Mouse (Mus musculus) embryonic facial prominence, embryonic 15.5 days (tissue): Measurements from ENCODE around the gene Sertad3. TPM values are rescaled to one million over a fixed set of nuclear protein-coding genes. Genes with fewer than 3 reads are reported as not detected.
"Not testable (repeated sequence)": the region's sequence is repeated elsewhere in the genome, so short reads cannot be mapped to it uniquely, and the experiment has no call there.

Experiments used
- ATAC-seq: fragments of 200-750 bp; cut with Nextera tagmentation; 2 replicates; pipeline ENCODE4 v1.8.0; 2017; ENCODE audit warnings: low read depth, moderate TSS enrichment; ENCODE audit not compliant: insufficient number of reproducible peaks, low FRiP score, low TSS enrichment
- H3K27ac ChIP-seq: fragments of 300-500 bp; sonication (generic); replicated peaks from 2 replicates; pipeline ENCODE4 v1.5.1; 2015; ENCODE audit warnings: mild to moderate bottlenecking, inconsistent platforms
- H3K27me3 ChIP-seq: fragments of 300-500 bp; sonication (generic); 2 replicates; pipeline ENCODE4 v1.6.1; 2015; ENCODE audit warnings: inconsistent platforms
- H3K36me3 ChIP-seq: fragments of 300-500 bp; sonication (generic); 2 replicates; pipeline ENCODE4 v1.6.1; 2015; ENCODE audit warnings: mild to moderate bottlenecking, inconsistent platforms
- H3K4me1 ChIP-seq: fragments of 300-500 bp; sonication (generic); 2 replicates; pipeline ENCODE4 v1.6.1; 2015; ENCODE audit warnings: inconsistent platforms
- H3K4me2 ChIP-seq: fragments of 300-500 bp; sonication (generic); replicated peaks from 2 replicates; pipeline ENCODE4 v1.6.1; 2015; ENCODE audit warnings: mild to moderate bottlenecking, inconsistent platforms
- H3K4me3 ChIP-seq: fragments of 300-500 bp; sonication (generic); replicated peaks from 2 replicates; pipeline ENCODE4 v1.5.1; 2015; ENCODE audit warnings: mild to moderate bottlenecking, inconsistent platforms
- H3K9ac ChIP-seq: fragments of 300-500 bp; sonication (generic); 2 replicates; pipeline ENCODE4 v1.6.1; 2015; ENCODE audit warnings: inconsistent platforms
- H3K9me3 ChIP-seq: fragments of 300-500 bp; sonication (generic); replicated peaks from 2 replicates; pipeline ENCODE4 v1.6.1; 2016; ENCODE audit warnings: inconsistent platforms
- WGBS: fragments of 180-500 bp; shearing (Covaris S2); methylation state at CpG from one replicate; pipeline ENCODE4 v1.1.7; 2015; 5-methylcytosine and 5-hydroxymethylcytosine counted together
- polyA plus RNA-seq: library from polyadenylated mRNA; unstranded; fragments of >200 nt; fragmentation: Nextera tagmentation; extraction: Ambion mirVana; gene quantifications from 2 replicates; pipeline ENCODE4 v1.2.1, GENCODE M21; 2015

Gene Sertad3
- polyA plus RNA-seq, 1 experiment from 2014 or later = 36.4 TPM

- H3K9me3 ChIP-seq = no peaks in the 10 kb centered on the region
- H3K4me1 ChIP-seq = peaks cover 40% of the 10 kb centered on the region
- H3K4me3 ChIP-seq = no peak overlapping the region
- peaks cover 10% of the 10 kb centered on the region; the same call in 1 of the 2 replicates for H3K36me3 ChIP-seq
- no peak for ATAC-seq
- H3K9ac ChIP-seq = no peak overlapping the region
- no peak overlapping the region for H3K4me2 ChIP-seq
- H3K27me3 ChIP-seq = no peaks in the 10 kb centered on the region
- H3K27ac ChIP-seq = no peak overlapping the region
- 63% methylated on average over 3 of the region's 3 CpGs for WGBS
These were observed 19.5 kb downstream of the Sertad3 start for GRCm38 (mm10) chr7:27493022-27493421.

DNA sequence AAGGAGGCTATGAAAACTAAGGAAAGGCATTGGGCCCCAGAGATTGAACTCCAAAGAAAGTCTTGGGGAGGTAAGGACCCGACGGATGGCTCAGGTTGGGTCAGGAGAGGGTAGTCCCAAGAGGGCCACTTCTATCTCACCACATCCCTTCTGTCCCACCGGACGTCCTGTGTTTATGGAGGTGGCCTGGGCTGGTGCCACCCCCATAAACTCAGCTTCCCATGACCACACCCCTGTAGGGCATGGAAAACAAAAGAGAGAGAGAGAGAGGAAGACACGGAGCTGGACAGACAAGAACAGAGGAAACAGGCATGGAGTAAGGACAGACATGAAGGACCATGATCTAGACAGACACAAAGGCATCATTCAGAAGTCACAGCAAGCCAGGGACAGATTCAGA, 19.9 kb downstream of the Sertad3 start:
- WGBS = 84% methylated on average over 5 of the region's 5 CpGs
- H3K27ac ChIP-seq = no peak overlapping the region
- H3K4me1 ChIP-seq = peaks cover 35% of the 10 kb centered on the region
- no peak overlapping the region for H3K9ac ChIP-seq
- no peak for ATAC-seq
- H3K4me2 ChIP-seq = no peak overlapping the region
- no peaks in the 10 kb centered on the region for H3K9me3 ChIP-seq
- H3K36me3 ChIP-seq = peaks cover 10% of the 10 kb centered on the region; the same call in 1 of the 2 replicates
- H3K4me3 ChIP-seq = no peak overlapping the region
- H3K27me3 ChIP-seq = no peaks in the 10 kb centered on the region

GRCm38 (mm10) chr7:27494659-27495367, 21.2 kb downstream of the Sertad3 start:
- H3K4me2 ChIP-seq, H3K9ac ChIP-seq, ATAC-seq, H3K9me3 ChIP-seq, H3K4me3 ChIP-seq, H3K36me3 ChIP-seq, H3K27ac ChIP-seq, H3K27me3 ChIP-seq: not testable (repeated sequence)
- WGBS = 81% methylated on average over 9 of the region's 9 CpGs
- H3K4me1 ChIP-seq = peaks cover 25% of the 10 kb centered on the region

GRCm38 (mm10) chr7:27499036-27499435, 25.5 kb downstream of the Sertad3 start, which contains the start of gene Prx:
Gene Prx (plus strand): TSS chr7:27499324.
- Histone ChIP-seq H3K27ac (no peak within 1 kb of the TSS), H3K4me1 (peaks cover 8% of the 10 kb centered on the region), H3K4me2 (no peak within 1 kb of the TSS), H3K9ac (no peak within 1 kb of the TSS), H3K27me3 (no peaks in the 10 kb centered on the region), H3K4me3 (no peak within 1 kb of the TSS), H3K36me3 (no peaks in the 10 kb centered on the region), H3K9me3 (no peaks in the 10 kb centered on the region)
- no peak for ATAC-seq
- 30% methylated on average over 3 of the region's 3 CpGs for WGBS

DNA sequence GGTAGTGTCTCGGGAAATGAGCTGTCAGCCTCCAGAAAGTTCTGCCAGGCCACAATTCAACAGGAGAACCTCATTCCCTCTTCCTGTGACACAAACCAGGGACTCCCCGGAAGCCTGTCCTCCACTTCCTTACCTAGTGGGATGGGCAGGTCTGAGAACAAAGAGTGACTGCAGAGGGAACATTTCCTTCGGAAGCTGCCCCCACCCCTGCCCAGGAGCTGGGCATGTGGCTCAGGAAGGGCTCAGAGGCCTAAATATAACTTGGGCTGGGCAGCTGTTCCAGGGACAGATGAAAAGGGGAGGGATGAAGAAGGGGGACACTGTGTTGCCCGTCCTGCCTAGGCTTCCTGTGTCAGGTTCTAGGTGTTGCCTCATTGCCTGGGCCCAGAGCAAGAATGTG, 28.1 kb downstream of the Sertad3 start:
- H3K4me1 ChIP-seq = peaks cover 14% of the 10 kb centered on the region
- H3K9me3 ChIP-seq = no peaks in the 10 kb centered on the region
- peak overlapping the region; percentile 44; the same call in 1 of the 2 replicates for H3K27ac ChIP-seq
- no peak for ATAC-seq
- no peaks in the 10 kb centered on the region for H3K27me3 ChIP-seq
- no peak overlapping the region for H3K9ac ChIP-seq
- 57% methylated on average over 4 of the region's 4 CpGs for WGBS
- no peak overlapping the region for H3K4me3 ChIP-seq
- H3K36me3 ChIP-seq = no peaks in the 10 kb centered on the region
- H3K4me2 ChIP-seq = no peak overlapping the region

DNA sequence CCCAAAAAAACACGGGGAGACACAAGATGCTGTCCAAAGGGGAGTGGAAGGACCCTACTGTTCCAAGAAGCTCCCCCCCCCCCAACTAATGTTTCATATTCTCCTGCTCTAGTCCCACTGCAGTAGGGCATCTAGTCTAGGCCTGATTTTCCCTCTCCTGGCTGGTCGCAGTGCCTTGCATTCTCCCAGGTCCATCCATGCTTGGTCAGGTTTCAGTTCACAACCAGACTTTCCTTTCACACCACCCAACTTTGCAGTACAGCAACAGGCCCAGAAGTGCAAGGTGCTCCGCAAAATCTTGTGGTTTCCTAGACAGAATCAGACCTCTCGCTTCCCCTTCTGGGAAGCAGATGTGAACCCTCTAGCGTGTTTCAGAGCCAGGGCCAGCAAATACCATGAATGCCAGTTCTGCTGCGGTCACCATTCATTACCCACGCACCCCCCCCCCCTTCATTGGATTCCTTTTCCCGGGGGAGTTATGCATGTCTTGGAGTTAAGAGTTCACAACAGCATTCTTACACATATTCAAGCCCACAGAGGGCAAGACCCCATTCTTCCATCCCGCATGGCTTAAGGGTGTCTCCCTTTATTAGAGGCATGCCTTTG, 33.3 kb downstream of the Sertad3 start:
- Histone ChIP-seq H3K4me1 (peaks cover 16% of the 10 kb centered on the region), H3K27ac (peak overlapping the region; percentile 100), H3K9ac (0 out of 2 replicates have a peak overlapping the region, but pooled peaks have one; percentile 60), H3K9me3 (no peaks in the 10 kb centered on the region), H3K4me2 (peak overlapping the region; percentile 81), H3K27me3 (no peaks in the 10 kb centered on the region), H3K36me3 (no peaks in the 10 kb centered on the region), H3K4me3 (peak overlapping the region; percentile 66)
- ATAC-seq = no peak
- 17% methylated on average over 9 of the region's 9 CpGs for WGBS

GRCm38 (mm10) chr7:27507711-27508647, 34.4 kb downstream of the Sertad3 start:
- H3K4me2 ChIP-seq = peak overlapping the region; percentile 81
- H3K4me3 ChIP-seq = peak overlapping the region; percentile 66
- H3K27ac ChIP-seq = peak overlapping the region; percentile 100
- no peaks in the 10 kb centered on the region for H3K9me3 ChIP-seq
- WGBS = under 1% methylated on average over 54 of the region's 54 CpGs
- peak; percentile 92 for ATAC-seq
- no peaks in the 10 kb centered on the region for H3K27me3 ChIP-seq
- no peaks in the 10 kb centered on the region for H3K36me3 ChIP-seq
- H3K4me1 ChIP-seq = peaks cover 16% of the 10 kb centered on the region
- peak overlapping the region; percentile 60 for H3K9ac ChIP-seq

GRCm38 (mm10) chr7:27508648-27509005, 35.1 kb downstream of the Sertad3 start:
- Histone ChIP-seq H3K9me3 (no peaks in the 10 kb centered on the region), H3K36me3 (no peaks in the 10 kb centered on the region), H3K4me2 (peak overlapping the region; percentile 81), H3K4me1 (peaks cover 16% of the 10 kb centered on the region), H3K4me3 (peak overlapping the region; percentile 66), H3K27ac (peak overlapping the region; percentile 100), H3K9ac (no peak overlapping the region), H3K27me3 (no peaks in the 10 kb centered on the region)
- ATAC-seq = no peak
- 18% methylated on average over 6 of the region's 6 CpGs for WGBS

GRCm38 (mm10) chr7:27510809-27511208, 37.2 kb downstream of the Sertad3 start:
- no peak overlapping the region for H3K9ac ChIP-seq
- no peaks in the 10 kb centered on the region for H3K27me3 ChIP-seq
- no peaks in the 10 kb centered on the region for H3K9me3 ChIP-seq
- H3K36me3 ChIP-seq = no peaks in the 10 kb centered on the region
- H3K27ac ChIP-seq = no peak overlapping the region
- H3K4me1 ChIP-seq = peaks cover 16% of the 10 kb centered on the region
- WGBS = 77% methylated on average over 2 of the region's 2 CpGs
- no peak overlapping the region for H3K4me3 ChIP-seq
- ATAC-seq = no peak
- H3K4me2 ChIP-seq = no peak overlapping the region

DNA sequence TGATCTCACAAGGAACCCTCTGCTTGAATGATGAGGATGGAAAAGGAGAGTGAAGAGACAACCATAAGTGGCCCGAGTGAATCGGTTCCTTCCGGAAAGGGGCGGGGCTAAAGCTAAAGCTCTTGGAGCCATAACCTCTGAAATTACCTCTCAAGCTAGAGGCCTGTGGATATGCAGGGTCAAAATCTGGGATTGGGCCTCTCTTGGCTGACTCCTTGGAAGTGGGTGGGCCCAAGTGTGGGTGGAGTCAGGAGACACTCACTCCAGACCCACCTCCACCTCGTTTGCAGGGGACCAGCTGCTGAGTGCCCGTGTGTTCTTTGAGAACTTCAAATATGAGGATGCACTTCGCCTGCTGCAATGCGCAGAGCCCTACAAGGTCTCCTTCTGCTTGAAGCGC, 41.4 kb downstream of the Sertad3 start:
- H3K36me3 ChIP-seq = no peaks in the 10 kb centered on the region; the same call in 1 of the 2 replicates
- H3K4me2 ChIP-seq = no peak overlapping the region
- no peaks in the 10 kb centered on the region for H3K27me3 ChIP-seq
- no peak for ATAC-seq
- no peak overlapping the region for H3K9ac ChIP-seq
- no peaks in the 10 kb centered on the region for H3K4me1 ChIP-seq
- H3K9me3 ChIP-seq = no peaks in the 10 kb centered on the region
- 75% methylated on average over 9 of the region's 9 CpGs for WGBS
- no peak overlapping the region for H3K27ac ChIP-seq
- no peak overlapping the region for H3K4me3 ChIP-seq

GRCm38 (mm10) chr7:27518314-27518713, 44.7 kb downstream of the Sertad3 start:
- no peak for ATAC-seq
- 82% methylated on average over 9 of the region's 9 CpGs for WGBS
- Histone ChIP-seq H3K9me3 (no peaks in the 10 kb centered on the region), H3K4me3 (no peak overlapping the region), H3K4me1 (no peaks in the 10 kb centered on the region), H3K9ac (no peak overlapping the region), H3K4me2 (no peak overlapping the region), H3K27ac (no peak overlapping the region), H3K36me3 (no peaks in the 10 kb centered on the region; the same call in 1 of the 2 replicates), H3K27me3 (no peaks in the 10 kb centered on the region)
